Mouse (Mus musculus) T-helper 17 cell (primary cell): ENCODE data around the gene Hoxb2.

ENCODE experiments used
- in situ Hi-C, 2 experiments: fragments of 300-600 bp; cut with MboI, MseI; formaldehyde crosslinking; loops; 1 replicate in 1 of 2; 2 replicates in 1 of 2; pipeline ENCODE4 v1.15.1; 2025; ENCODE audit warnings: high pct_unique_total_duplicates in 2 of 2

Hoxb2 gene

GRCm38 (mm10) chr11:96350341-96350624 is at the start of gene Hoxb2:
Hoxb2 (plus strand) TSS chr11:96350525.
- in situ Hi-C loops: no loop called here

GRCm38 (mm10) chr11:96301064-96301431 is 49.3 kb upstream of the Hoxb2 start:
- in situ Hi-C loops: loop anchor here (5.0 to 25.0 kb wide), 4 partner anchors 251 to 1524 kb away; no protein-coding TSS in a partner anchor

- in situ Hi-C loops: loop anchor here (5.0 to 25.0 kb wide), 4 partner anchors 250 to 1523 kb away; no protein-coding TSS in a partner anchor
Observed at GRCm38 (mm10) chr11:96301837-96302236, 48.5 kb upstream of the Hoxb2 start.

GRCm38 (mm10) chr11:96302381-96303150 is 47.8 kb upstream of the Hoxb2 start:
- in situ Hi-C loops: loop anchor here (5.0 to 25.0 kb wide), 4 partner anchors 250 to 1522 kb away; no protein-coding TSS in a partner anchor

GRCm38 (mm10) chr11:96303151-96304099 is 46.9 kb upstream of the Hoxb2 start, which contains the start of gene Hoxb5:
Hoxb5 (plus strand) TSS chr11:96303336.
- in situ Hi-C loops: loop anchor here (5.0 to 25.0 kb wide), 4 partner anchors 249 to 1521 kb away; no protein-coding TSS in a partner anchor

- in situ Hi-C loops: loop anchor here (5.0 to 25.0 kb wide), 4 partner anchors 248 to 1520 kb away; no protein-coding TSS in a partner anchor
Observed at GRCm38 (mm10) chr11:96304381-96305195, 45.7 kb upstream of the Hoxb2 start.

GRCm38 (mm10) chr11:96305505-96306182 is 44.7 kb upstream of the Hoxb2 start:
- in situ Hi-C loops: loop anchor here (10.0 to 25.0 kb wide), 2 partner anchors 257 to 1519 kb away; no protein-coding TSS in a partner anchor

- in situ Hi-C loops: loop anchor here (10.0 to 25.0 kb wide), 2 partner anchors 256 to 1518 kb away; no protein-coding TSS in a partner anchor
Observed at GRCm38 (mm10) chr11:96306183-96306907, 44.0 kb upstream of the Hoxb2 start.

GRCm38 (mm10) chr11:96306908-96307269 is 43.4 kb upstream of the Hoxb2 start:
- in situ Hi-C loops: loop anchor here (10.0 to 25.0 kb wide), 2 partner anchors 255 to 1518 kb away; no protein-coding TSS in a partner anchor

- in situ Hi-C loops: loop anchor here (10.0 to 25.0 kb wide), 2 partner anchors 254 to 1516 kb away; no protein-coding TSS in a partner anchor
Observed at GRCm38 (mm10) chr11:96308763-96309162, 41.6 kb upstream of the Hoxb2 start.

GRCm38 (mm10) chr11:96309288-96309687 is 41.0 kb upstream of the Hoxb2 start:
- in situ Hi-C loops: loop anchor here (10.0 to 25.0 kb wide), 2 partner anchors 253 to 1516 kb away; no protein-coding TSS in a partner anchor

- in situ Hi-C loops: loop anchor here in 1 of 2 experiments (25.0 kb wide), 1 partner anchor 252 kb away; no protein-coding TSS in a partner anchor
Observed at GRCm38 (mm10) chr11:96310183-96310938, 40.0 kb upstream of the Hoxb2 start.

- in situ Hi-C loops: loop anchor here in 1 of 2 experiments (25.0 kb wide), 1 partner anchor 251 kb away; no protein-coding TSS in a partner anchor
Observed at GRCm38 (mm10) chr11:96311097-96311496, 39.2 kb upstream of the Hoxb2 start.

GRCm38 (mm10) chr11:96311520-96312417 is 38.6 kb upstream of the Hoxb2 start:
- in situ Hi-C loops: loop anchor here in 1 of 2 experiments (25.0 kb wide), 1 partner anchor 251 kb away; no protein-coding TSS in a partner anchor

GRCm38 (mm10) chr11:96313134-96313533 is 37.2 kb upstream of the Hoxb2 start:
- in situ Hi-C loops: loop anchor here in 1 of 2 experiments (25.0 kb wide), 1 partner anchor 249 kb away; no protein-coding TSS in a partner anchor

GRCm38 (mm10) chr11:96313806-96314428 is 36.4 kb upstream of the Hoxb2 start:
- in situ Hi-C loops: loop anchor here in 1 of 2 experiments (25.0 kb wide), 1 partner anchor 248 kb away; no protein-coding TSS in a partner anchor
